Mouse (Mus musculus): Measurements from ENCODE around the gene Olfr582. TPM values are rescaled to one million over a fixed set of nuclear protein-coding genes. Genes with fewer than 3 reads are reported as not detected.

The Olfr582 gene
- not detected in 2 replicates for polyA plus RNA-seq (2014; fragmentation: Nextera tagmentation; extraction: Ambion mirVana)

DNA sequence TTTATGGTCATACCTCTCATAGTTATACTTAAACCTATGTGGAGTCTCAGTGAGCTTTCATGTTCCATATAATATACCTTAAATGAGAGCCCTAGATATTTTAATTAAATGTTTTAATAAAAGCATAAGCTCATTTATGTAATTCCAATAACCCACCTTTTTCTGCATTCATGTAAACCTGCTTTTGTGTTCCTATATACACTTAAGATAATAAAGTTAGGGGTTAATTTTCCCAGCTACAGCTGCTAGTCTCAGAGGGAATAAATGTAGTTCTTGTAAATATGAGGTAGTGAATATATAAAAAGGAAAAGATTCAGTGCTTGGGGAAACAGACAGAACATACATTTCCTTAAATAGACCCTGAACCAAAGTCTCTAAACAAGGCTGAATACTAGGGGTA is at the start of gene Olfr582:
Olfr582 (plus strand) TSS at position 301 of the 400 bp plus-strand sequence.
- H3K4me1 ChIP-seq (ENCODE audit: control insufficient read depth, insufficient read depth, low read length): no peaks in the 10 kb centered on the region
- DNase-seq (ENCODE audit: low spot score): no peak
- H3K9ac ChIP-seq (ENCODE audit: low read length): no peak within 1 kb of the TSS
- H3K9me3 ChIP-seq (ENCODE audit: control insufficient read depth, low read length): no peaks in the 10 kb centered on the region
- no peak for ATAC-seq (ENCODE audit: insufficient number of reproducible peaks, low FRiP score, low TSS enrichment, low read depth)
- H3K4me3 ChIP-seq (ENCODE audit: low read depth, low read length): no peak within 1 kb of the TSS
- H3K4me2 ChIP-seq (ENCODE audit: low read depth, severe bottlenecking): no peak within 1 kb of the TSS
- H3K27ac ChIP-seq (replicated peaks; ENCODE audit: low read depth, low read length): no peak within 1 kb of the TSS
- H3K27me3 ChIP-seq (ENCODE audit: control insufficient read depth, insufficient read depth, low read length): no peaks in the 10 kb centered on the region
- no peaks in the 10 kb centered on the region for H3K36me3 ChIP-seq (ENCODE audit: control insufficient read depth, insufficient read depth, low read length)

DNA sequence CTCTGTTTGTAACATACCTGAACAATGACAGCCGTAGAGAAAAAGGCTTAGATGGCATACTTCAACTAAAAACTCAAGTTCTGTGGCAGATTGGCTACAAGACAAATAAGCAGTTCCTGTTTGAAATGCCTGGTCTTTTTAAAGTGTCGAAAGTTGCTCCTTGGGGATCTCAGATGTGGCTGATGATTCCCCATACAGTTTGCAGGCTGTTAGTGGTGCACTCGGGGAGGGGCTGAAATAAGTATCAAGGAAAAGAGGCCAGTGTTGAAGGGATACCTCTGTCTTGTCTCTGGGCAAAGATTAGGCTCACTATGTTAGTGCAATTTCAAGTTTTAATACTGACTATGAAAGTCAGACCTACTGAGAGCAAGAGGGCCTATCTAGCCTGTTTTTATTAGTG is 48.6 kb upstream of the Olfr582 start, which contains the start of gene Olfr578:
Olfr578 (minus strand) TSS at position 101 of the 400 bp plus-strand sequence.
- ATAC-seq (ENCODE audit: insufficient number of reproducible peaks, low FRiP score, low TSS enrichment, low read depth): no peak

DNA sequence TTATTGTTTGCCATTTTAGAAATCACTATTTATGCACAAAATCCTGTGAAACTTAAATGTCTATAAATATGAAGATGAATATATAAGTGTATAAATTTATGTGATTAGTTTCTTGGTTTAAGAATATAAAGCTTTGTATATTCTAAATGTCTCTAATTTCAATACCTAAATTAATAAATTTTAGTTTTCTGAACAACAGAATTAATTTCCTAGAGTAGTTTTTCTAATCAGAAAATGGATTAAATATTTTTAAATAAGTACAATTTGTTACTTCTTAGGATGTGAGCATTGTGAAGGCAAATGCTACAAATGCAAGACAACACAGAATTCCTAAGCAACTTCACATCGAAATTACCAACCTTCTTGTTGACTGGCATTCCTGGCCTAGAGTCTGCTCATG is 13.2 kb downstream of the Olfr582 start, which contains the start of gene Olfr583:
Olfr583 (plus strand) TSS at position 301 of the 400 bp plus-strand sequence.
- Histone ChIP-seq H3K27me3 (ENCODE audit: control insufficient read depth, insufficient read depth, low read length) (no peaks in the 10 kb centered on the region), H3K9ac (ENCODE audit: low read length) (no peak within 1 kb of the TSS), H3K36me3 (ENCODE audit: control insufficient read depth, insufficient read depth, low read length) (no peaks in the 10 kb centered on the region), H3K27ac (replicated peaks; ENCODE audit: low read depth, low read length) (no peak within 1 kb of the TSS), H3K4me2 (ENCODE audit: low read depth, severe bottlenecking) (no peak within 1 kb of the TSS), H3K4me3 (ENCODE audit: low read depth, low read length) (no peak within 1 kb of the TSS), H3K4me1 (ENCODE audit: control insufficient read depth, insufficient read depth, low read length) (no peaks in the 10 kb centered on the region), H3K9me3 (ENCODE audit: control insufficient read depth, low read length) (no peaks in the 10 kb centered on the region)
- no peak for ATAC-seq (ENCODE audit: insufficient number of reproducible peaks, low FRiP score, low TSS enrichment, low read depth)
- DNase-seq (ENCODE audit: low spot score): no peak
- WGBS: 95% methylated on average over 1 of the region's 1 CpGs

More for the DNA sequence above, 48.6 kb upstream of the Olfr582 start, which contains the start of gene Olfr578:
- DNase-seq (ENCODE audit: low spot score): no peak
- Histone ChIP-seq H3K4me2 (ENCODE audit: low read depth, severe bottlenecking) (no peak within 1 kb of the TSS), H3K4me1 (ENCODE audit: control insufficient read depth, insufficient read depth, low read length) (no peaks in the 10 kb centered on the region), H3K9me3 (ENCODE audit: control insufficient read depth, low read length) (no peaks in the 10 kb centered on the region), H3K9ac (ENCODE audit: low read length) (no peak within 1 kb of the TSS), H3K27me3 (ENCODE audit: control insufficient read depth, insufficient read depth, low read length) (no peaks in the 10 kb centered on the region), H3K4me3 (ENCODE audit: low read depth, low read length) (no peak within 1 kb of the TSS), H3K27ac (replicated peaks; ENCODE audit: low read depth, low read length) (no peak within 1 kb of the TSS), H3K36me3 (ENCODE audit: control insufficient read depth, insufficient read depth, low read length) (no peaks in the 10 kb centered on the region)
- 78% methylated on average over 3 of the region's 3 CpGs for WGBS

DNA sequence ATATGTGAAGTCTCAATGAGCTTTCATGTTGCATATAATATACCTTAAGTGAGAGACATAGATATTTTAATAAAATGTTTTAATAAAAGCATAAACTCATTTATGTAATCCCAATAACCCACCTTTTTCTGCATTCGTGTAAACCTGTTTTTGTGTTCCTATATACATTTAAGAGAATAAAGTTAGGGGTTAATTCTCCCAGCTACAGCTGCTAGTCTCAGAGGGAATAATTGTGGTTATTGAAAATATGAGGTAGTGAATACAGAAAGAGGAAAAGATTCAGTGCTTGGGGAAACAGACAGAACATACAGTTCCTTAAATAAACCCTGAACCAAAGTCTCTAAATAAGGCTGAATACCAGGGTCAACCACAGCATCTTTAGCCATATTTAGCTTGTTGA is 43.8 kb downstream of the Olfr582 start, which contains the start of gene Olfr584:
Olfr584 (plus strand) TSS at position 301 of the 400 bp plus-strand sequence.
- ATAC-seq (ENCODE audit: insufficient number of reproducible peaks, low FRiP score, low TSS enrichment, low read depth) (no peak), DNase-seq (ENCODE audit: low spot score) (no peak)
- no peak within 1 kb of the TSS for H3K4me2 ChIP-seq (ENCODE audit: low read depth, severe bottlenecking)
- no peaks in the 10 kb centered on the region for H3K36me3 ChIP-seq (ENCODE audit: control insufficient read depth, insufficient read depth, low read length)
- no peak within 1 kb of the TSS for H3K27ac ChIP-seq (replicated peaks; ENCODE audit: low read depth, low read length)
- no peak within 1 kb of the TSS for H3K4me3 ChIP-seq (ENCODE audit: low read depth, low read length)
- no peaks in the 10 kb centered on the region for H3K9me3 ChIP-seq (ENCODE audit: control insufficient read depth, low read length)
- no peak within 1 kb of the TSS for H3K9ac ChIP-seq (ENCODE audit: low read length)
- H3K4me1 ChIP-seq (ENCODE audit: control insufficient read depth, insufficient read depth, low read length): no peaks in the 10 kb centered on the region
- WGBS: 94% methylated on average over 1 of the region's 1 CpGs
- H3K27me3 ChIP-seq (ENCODE audit: control insufficient read depth, insufficient read depth, low read length): no peaks in the 10 kb centered on the region

Other genes with a start within 250 kb of the Olfr582 start
- gene Olfr564, start 234.5 kb upstream of the Olfr582 start, polyA plus RNA-seq (2014; fragmentation: Nextera tagmentation; extraction: Ambion mirVana): not detected in 2 replicates
- gene Olfr566, start 179.3 kb upstream of the Olfr582 start, polyA plus RNA-seq (2014; fragmentation: Nextera tagmentation; extraction: Ambion mirVana): not detected in 2 replicates
- gene Olfr568, start 160.9 kb upstream of the Olfr582 start, polyA plus RNA-seq (2014; fragmentation: Nextera tagmentation; extraction: Ambion mirVana): not detected in 2 replicates
- not detected in 2 replicates for gene Olfr569, start 147.1 kb upstream of the Olfr582 start, polyA plus RNA-seq (2014; fragmentation: Nextera tagmentation; extraction: Ambion mirVana)
- not detected in 2 replicates for gene Olfr570, start 143.4 kb upstream of the Olfr582 start, polyA plus RNA-seq (2014; fragmentation: Nextera tagmentation; extraction: Ambion mirVana)
- gene Olfr571, start 120.5 kb upstream of the Olfr582 start, polyA plus RNA-seq (2014; fragmentation: Nextera tagmentation; extraction: Ambion mirVana): not detected in 2 replicates
- not detected in 2 replicates for gene Olfr572, start 113.6 kb upstream of the Olfr582 start, polyA plus RNA-seq (2014; fragmentation: Nextera tagmentation; extraction: Ambion mirVana)
- gene Olfr573-ps1, start 95.4 kb upstream of the Olfr582 start, polyA plus RNA-seq (2014; fragmentation: Nextera tagmentation; extraction: Ambion mirVana): not detected in 2 replicates
- gene Olfr574, start 89.6 kb upstream of the Olfr582 start, polyA plus RNA-seq (2014; fragmentation: Nextera tagmentation; extraction: Ambion mirVana): not detected in 2 replicates
- gene Olfr575, start 79.2 kb upstream of the Olfr582 start, polyA plus RNA-seq (2014; fragmentation: Nextera tagmentation; extraction: Ambion mirVana): not detected in 2 replicates
- gene Olfr576, start 75.4 kb upstream of the Olfr582 start, polyA plus RNA-seq (2014; fragmentation: Nextera tagmentation; extraction: Ambion mirVana): not detected in 2 replicates
- not detected in 2 replicates for gene Olfr577, start 62.1 kb upstream of the Olfr582 start, polyA plus RNA-seq (2014; fragmentation: Nextera tagmentation; extraction: Ambion mirVana)
- not detected in 2 replicates for gene Olfr578, start 48.7 kb upstream of the Olfr582 start, polyA plus RNA-seq (2014; fragmentation: Nextera tagmentation; extraction: Ambion mirVana)
- not detected in 2 replicates for gene Olfr583, start 13.3 kb downstream of the Olfr582 start, polyA plus RNA-seq (2014; fragmentation: Nextera tagmentation; extraction: Ambion mirVana)
- not detected in 2 replicates for gene Olfr584, start 43.9 kb downstream of the Olfr582 start, polyA plus RNA-seq (2014; fragmentation: Nextera tagmentation; extraction: Ambion mirVana)
- gene Olfr585, start 59.7 kb downstream of the Olfr582 start, polyA plus RNA-seq (2014; fragmentation: Nextera tagmentation; extraction: Ambion mirVana): not detected in 2 replicates
- not detected in 2 replicates for gene Olfr586, start 87.6 kb downstream of the Olfr582 start, polyA plus RNA-seq (2014; fragmentation: Nextera tagmentation; extraction: Ambion mirVana)
- gene Olfr588-ps1, start 102.9 kb downstream of the Olfr582 start, polyA plus RNA-seq (2014; fragmentation: Nextera tagmentation; extraction: Ambion mirVana): not detected in 2 replicates
- not detected in 2 replicates for gene Olfr589, start 118.3 kb downstream of the Olfr582 start, polyA plus RNA-seq (2014; fragmentation: Nextera tagmentation; extraction: Ambion mirVana)
- not detected in 2 replicates for gene Olfr591, start 140.3 kb downstream of the Olfr582 start, polyA plus RNA-seq (2014; fragmentation: Nextera tagmentation; extraction: Ambion mirVana)
- not detected in 2 replicates for gene Olfr592, start 146.8 kb downstream of the Olfr582 start, polyA plus RNA-seq (2014; fragmentation: Nextera tagmentation; extraction: Ambion mirVana)
- gene Olfr593, start 173.8 kb downstream of the Olfr582 start, polyA plus RNA-seq (2014; fragmentation: Nextera tagmentation; extraction: Ambion mirVana): not detected in 2 replicates
- gene Olfr594, start 179.0 kb downstream of the Olfr582 start, polyA plus RNA-seq (2014; fragmentation: Nextera tagmentation; extraction: Ambion mirVana): not detected in 2 replicates
- not detected in 2 replicates for gene Usp17ld, start 214.5 kb downstream of the Olfr582 start, polyA plus RNA-seq (2014; fragmentation: Nextera tagmentation; extraction: Ambion mirVana)